Mouse (Mus musculus): ENCODE measurements around the gene Atp13a3.

Atp13a3 gene

GRCm38 (mm10) chr16:30310171-30310515 lies 95.6 kb downstream of the Atp13a3 start:
- no peak for DNase-seq

GRCm38 (mm10) chr16:30309395-30310170 lies 96.2 kb downstream of the Atp13a3 start:
- peak in 1 of 2 experiments; percentile 3 for DNase-seq

- DNase-seq, result peak; percentile 2 to 11
Measured at GRCm38 (mm10) chr16:30308616-30309394, 97.0 kb downstream of the Atp13a3 start.

GRCm38 (mm10) chr16:30307961-30308615 lies 97.7 kb downstream of the Atp13a3 start:
- no peak for DNase-seq

- no peak for DNase-seq
Measured at GRCm38 (mm10) chr16:30307306-30307705, 98.5 kb downstream of the Atp13a3 start.

GRCm38 (mm10) chr16:30306102-30306501 lies 99.7 kb downstream of the Atp13a3 start:
- DNase-seq, result no peak

- DNase-seq, result no peak
Measured at GRCm38 (mm10) chr16:30304236-30304635, 101.5 kb downstream of the Atp13a3 start.

- DNase-seq, result no peak
Measured at GRCm38 (mm10) chr16:30303411-30303810, 102.4 kb downstream of the Atp13a3 start.

- no peak for DNase-seq
Measured at GRCm38 (mm10) chr16:30302686-30303085, 103.1 kb downstream of the Atp13a3 start.

GRCm38 (mm10) chr16:30299711-30300277 lies 106.0 kb downstream of the Atp13a3 start:
- no peak for DNase-seq

GRCm38 (mm10) chr16:30297450-30297849 lies 108.3 kb downstream of the Atp13a3 start:
- DNase-seq, result no peak

- DNase-seq, result no peak
Measured at GRCm38 (mm10) chr16:30296601-30297275, 109.0 kb downstream of the Atp13a3 start.

GRCm38 (mm10) chr16:30295106-30295505 lies 110.7 kb downstream of the Atp13a3 start:
- no peak for DNase-seq

- no peak for DNase-seq
Measured at GRCm38 (mm10) chr16:30290436-30290835, 115.3 kb downstream of the Atp13a3 start.

GRCm38 (mm10) chr16:30285701-30286100 lies 120.1 kb downstream of the Atp13a3 start:
- no peak for DNase-seq

GRCm38 (mm10) chr16:30283743-30284337 lies 121.9 kb downstream of the Atp13a3 start:
- DNase-seq, result peak in 1 of 2 experiments; percentile 30

GRCm38 (mm10) chr16:30282844-30283495 lies 122.8 kb downstream of the Atp13a3 start, which contains the start of gene Lrrc15:
Lrrc15 (minus strand) TSS chr16:30283256.
- no peak for DNase-seq

GRCm38 (mm10) chr16:30280676-30281297 lies 125.0 kb downstream of the Atp13a3 start:
- DNase-seq, result no peak

GRCm38 (mm10) chr16:30278406-30278805 lies 127.4 kb downstream of the Atp13a3 start:
- DNase-seq, result no peak

GRCm38 (mm10) chr16:30275558-30276340 lies 130.0 kb downstream of the Atp13a3 start:
- no peak for DNase-seq

Measured in kidney, adult 8-10 months (tissue).